Mouse (Mus musculus) midbrain, embryonic 10.5 days (tissue): ENCODE results near the gene Dok5. TPM values are rescaled to one million over a fixed set of nuclear protein-coding genes. Genes with fewer than 3 reads are reported as not detected.

Experiments used
- polyA plus RNA-seq: library from polyadenylated mRNA; unstranded; fragments of >200 nt; fragmentation: Nextera tagmentation; extraction: Ambion mirVana; gene quantifications from 2 replicates; pipeline ENCODE4 v1.2.1, GENCODE M21; 2016

Dok5 gene
- polyA plus RNA-seq, 1 experiment from 2014 or later: 12.4 TPM

Other genes with a start within 250 kb of the Dok5 start
- 97.8 and 106 TPM in 2 replicates for gene Pfdn4, start 235.4 kb upstream of the Dok5 start, polyA plus RNA-seq
- not detected in 2 replicates for gene Cyp24a1, start 234.7 kb upstream of the Dok5 start, polyA plus RNA-seq
- not detected in 2 replicates for gene 4930470P17Rik, start 129.8 kb upstream of the Dok5 start, polyA plus RNA-seq